Mouse (Mus musculus) limb, embryonic 12.5 days (tissue): ENCODE data around the gene Syde2. TPM values are rescaled to one million over a fixed set of nuclear protein-coding genes. Genes with fewer than 3 reads are reported as not detected.

Source experiments
- ATAC-seq: fragments of 200-750 bp; cut with Nextera tagmentation; 2 replicates; pipeline ENCODE4 v1.8.0; 2017; ENCODE audit warnings: low read depth, moderate TSS enrichment; ENCODE audit not compliant: insufficient number of reproducible peaks, insufficient read depth, low FRiP score, low TSS enrichment
- H3K27ac ChIP-seq: fragments of 300-500 bp; sonication (generic); 2 replicates; pipeline ENCODE4 v1.5.1; 2016; ENCODE audit warnings: mild to moderate bottlenecking, moderate library complexity
- H3K27me3 ChIP-seq: fragments of 300-500 bp; sonication (generic); 2 replicates; pipeline ENCODE4 v1.6.1; 2016; ENCODE audit warnings: mild to moderate bottlenecking, moderate library complexity
- H3K36me3 ChIP-seq: fragments of 300-500 bp; sonication (generic); 2 replicates; pipeline ENCODE4 v1.6.1; 2016; ENCODE audit warnings: mild to moderate bottlenecking, moderate library complexity
- H3K4me1 ChIP-seq: fragments of 300-500 bp; sonication (generic); replicated peaks from 2 replicates; pipeline ENCODE4 v1.6.1; 2016
- H3K4me2 ChIP-seq: fragments of 300-500 bp; sonication (generic); 2 replicates; pipeline ENCODE4 v1.6.1; 2016; ENCODE audit warnings: mild to moderate bottlenecking, moderate library complexity
- H3K4me3 ChIP-seq: fragments of 300-500 bp; sonication (generic); replicated peaks from 2 replicates; pipeline ENCODE4 v1.5.1; 2016; ENCODE audit warnings: mild to moderate bottlenecking
- H3K9ac ChIP-seq: fragments of 300-500 bp; sonication (generic); replicated peaks from 2 replicates; pipeline ENCODE4 v1.6.1; 2016; ENCODE audit warnings: mild to moderate bottlenecking, moderate library complexity
- H3K9me3 ChIP-seq: fragments of 300-500 bp; sonication (generic); 2 replicates; pipeline ENCODE4 v1.6.1; 2016; ENCODE audit warnings: mild to moderate bottlenecking, moderate library complexity
- WGBS: fragments of 180-500 bp; shearing (Covaris S2); methylation state at CpG from one replicate; pipeline ENCODE4 v1.1.7; 2016; 5-methylcytosine and 5-hydroxymethylcytosine counted together
- polyA plus RNA-seq: library from polyadenylated mRNA; unstranded; fragments of >200 nt; fragmentation: Nextera tagmentation; extraction: Ambion mirVana; gene quantifications from 2 replicates; pipeline ENCODE4 v1.2.1, GENCODE M21; 2016

The Syde2 gene
- polyA plus RNA-seq, 1 experiment from 2014 or later = 2.5 TPM

- Histone ChIP-seq H3K4me3 (no peak overlapping the region), H3K9ac (no peak overlapping the region), H3K4me1 (peaks cover 9% of the 10 kb centered on the region; the same call in 1 of the 2 replicates), H3K27ac (no peak overlapping the region), H3K9me3 (no peaks in the 10 kb centered on the region), H3K4me2 (no peak overlapping the region), H3K36me3 (no peaks in the 10 kb centered on the region), H3K27me3 (no peaks in the 10 kb centered on the region)
- ATAC-seq = no peak
- WGBS = 65% methylated on average over 15 of the region's 15 CpGs
Measured at GRCm38 (mm10) chr3:146059356-146059926, 71.8 kb downstream of the Syde2 start.

- H3K9ac ChIP-seq = no peak overlapping the region
- no peak overlapping the region for H3K27ac ChIP-seq
- H3K4me2 ChIP-seq = no peak overlapping the region
- no peaks in the 10 kb centered on the region for H3K9me3 ChIP-seq
- no peaks in the 10 kb centered on the region for H3K36me3 ChIP-seq
- 78% methylated on average over 11 of the region's 11 CpGs for WGBS
- no peak overlapping the region for H3K4me3 ChIP-seq
- ATAC-seq = no peak
- no peaks in the 10 kb centered on the region for H3K27me3 ChIP-seq
- H3K4me1 ChIP-seq = peaks cover 9% of the 10 kb centered on the region; the same call in 1 of the 2 replicates
Measured at GRCm38 (mm10) chr3:146063146-146063545, 75.5 kb downstream of the Syde2 start.

GRCm38 (mm10) chr3:146069276-146069675, 81.6 kb downstream of the Syde2 start:
- H3K27ac ChIP-seq = no peak overlapping the region
- H3K4me3 ChIP-seq = no peak overlapping the region
- no peaks in the 10 kb centered on the region for H3K4me1 ChIP-seq
- H3K27me3 ChIP-seq = no peaks in the 10 kb centered on the region
- no peak overlapping the region for H3K9ac ChIP-seq
- no peaks in the 10 kb centered on the region for H3K36me3 ChIP-seq
- H3K9me3 ChIP-seq = no peaks in the 10 kb centered on the region
- no peak for ATAC-seq
- WGBS = 60% methylated on average over 4 of the region's 4 CpGs
- H3K4me2 ChIP-seq = no peak overlapping the region

Other genes starting within 250 kb of the Syde2 start
- 21.7 and 25.4 TPM in 2 replicates for gene Ddah1, start 229.2 kb upstream of the Syde2 start, polyA plus RNA-seq
- gene Bcl10, start 65.1 kb upstream of the Syde2 start, polyA plus RNA-seq = 50.8 and 54.6 TPM in 2 replicates
- 47.4 and 55.2 TPM in 2 replicates for gene 2410004B18Rik, start 49.9 kb upstream of the Syde2 start, polyA plus RNA-seq
- not detected in 2 replicates for gene Wdr63, start 120.3 kb downstream of the Syde2 start, polyA plus RNA-seq
- 3.2 and 4.1 TPM in 2 replicates for gene Mcoln3, start 129.6 kb downstream of the Syde2 start, polyA plus RNA-seq
- 0.60 and 0.70 TPM in 2 replicates for gene Mcoln2, start 162.0 kb downstream of the Syde2 start, polyA plus RNA-seq
- 0.64 and 1.0 TPM in 2 replicates for gene Lpar3, start 233.1 kb downstream of the Syde2 start, polyA plus RNA-seq